Mouse (Mus musculus) neural tube, embryonic 13.5 days (tissue): ENCODE measurements at regions not wholly inside any gene's neighbourhood (a gene's known extent, or its start where the extent isn't known, plus 50 kb on each side); places are given as distances from the start of the nearest gene placed in this dataset.

Source experiments
- ATAC-seq: fragments of 200-750 bp; cut with Nextera tagmentation; 2 replicates; pipeline ENCODE4 v1.8.0; 2017; ENCODE audit warnings: low read depth, mild to moderate bottlenecking, moderate TSS enrichment, moderate library complexity
- H3K27ac ChIP-seq: fragments of 300-500 bp; sonication (generic); replicated peaks from 2 replicates; pipeline ENCODE4 v1.5.1; 2015; ENCODE audit warnings: moderate library complexity, mild to moderate bottlenecking, inconsistent platforms
- H3K27me3 ChIP-seq: fragments of 300-500 bp; sonication (generic); 2 replicates; pipeline ENCODE4 v1.6.1; 2015; ENCODE audit warnings: mild to moderate bottlenecking, inconsistent platforms
- H3K36me3 ChIP-seq: fragments of 300-500 bp; sonication (generic); 2 replicates; pipeline ENCODE4 v1.6.1; 2015; ENCODE audit warnings: mild to moderate bottlenecking, inconsistent platforms
- H3K4me1 ChIP-seq: fragments of 300-500 bp; sonication (generic); replicated peaks from 2 replicates; pipeline ENCODE4 v1.6.1; 2015; ENCODE audit warnings: inconsistent platforms
- H3K4me2 ChIP-seq: fragments of 300-500 bp; sonication (generic); 2 replicates; pipeline ENCODE4 v1.6.1; 2015; ENCODE audit warnings: inconsistent platforms, mild to moderate bottlenecking, moderate library complexity
- H3K4me3 ChIP-seq: fragments of 300-500 bp; sonication (generic); 2 replicates; pipeline ENCODE4 v1.5.1; 2015; ENCODE audit warnings: mild to moderate bottlenecking, inconsistent platforms
- H3K9ac ChIP-seq: fragments of 300-500 bp; sonication (generic); 2 replicates; pipeline ENCODE4 v1.6.1; 2015; ENCODE audit warnings: moderate library complexity, mild to moderate bottlenecking, inconsistent platforms
- H3K9me3 ChIP-seq: fragments of 300-500 bp; sonication (generic); 2 replicates; pipeline ENCODE4 v1.6.1; 2016; ENCODE audit warnings: inconsistent platforms
- WGBS: fragments of 180-500 bp; shearing (Covaris S2); methylation state at CpG from one replicate; pipeline ENCODE4 v1.1.7; 2015; 5-methylcytosine and 5-hydroxymethylcytosine counted together

DNA sequence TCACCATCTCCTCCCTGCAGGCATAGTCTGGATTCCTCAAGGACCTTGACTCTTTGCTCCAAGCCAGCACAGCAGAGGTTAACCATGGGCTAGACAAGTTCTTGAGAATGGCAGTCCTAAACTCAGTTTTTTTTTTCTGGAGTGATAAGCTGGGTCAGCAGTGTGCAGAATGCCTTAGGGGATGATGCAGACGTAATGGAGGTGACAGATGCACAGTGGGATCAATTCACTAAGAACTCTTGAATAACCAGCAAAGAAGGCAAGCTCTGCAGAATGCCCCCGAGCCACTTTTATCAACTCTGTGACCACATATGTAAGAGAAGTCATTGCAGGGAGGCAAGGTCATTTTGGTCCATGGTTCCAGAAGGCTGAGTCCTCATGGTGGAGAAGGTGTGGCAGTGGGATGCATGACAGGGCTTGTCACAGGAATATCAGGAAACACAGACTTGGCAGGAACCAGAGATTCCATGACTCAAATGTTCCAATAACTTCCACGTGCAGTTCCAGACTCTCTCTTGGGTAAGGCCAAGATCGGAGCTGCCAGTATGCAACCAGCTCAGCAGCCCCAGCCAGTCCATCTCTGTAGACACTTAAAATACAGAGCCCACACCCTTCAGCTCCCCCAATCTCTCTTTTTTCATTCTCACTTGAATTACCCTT lies 494.3 kb downstream of the Cdh26 start:
- Histone ChIP-seq H3K27ac (no peak overlapping the region), H3K4me1 (peaks cover 11% of the 10 kb centered on the region; the same call in 1 of the 2 replicates), H3K4me3 (no peak overlapping the region), H3K27me3 (no peaks in the 10 kb centered on the region), H3K9me3 (no peaks in the 10 kb centered on the region), H3K4me2 (no peak overlapping the region), H3K36me3 (no peaks in the 10 kb centered on the region), H3K9ac (no peak overlapping the region)
- 78% methylated on average over 4 of the region's 4 CpGs for WGBS
- no peak for ATAC-seq

DNA sequence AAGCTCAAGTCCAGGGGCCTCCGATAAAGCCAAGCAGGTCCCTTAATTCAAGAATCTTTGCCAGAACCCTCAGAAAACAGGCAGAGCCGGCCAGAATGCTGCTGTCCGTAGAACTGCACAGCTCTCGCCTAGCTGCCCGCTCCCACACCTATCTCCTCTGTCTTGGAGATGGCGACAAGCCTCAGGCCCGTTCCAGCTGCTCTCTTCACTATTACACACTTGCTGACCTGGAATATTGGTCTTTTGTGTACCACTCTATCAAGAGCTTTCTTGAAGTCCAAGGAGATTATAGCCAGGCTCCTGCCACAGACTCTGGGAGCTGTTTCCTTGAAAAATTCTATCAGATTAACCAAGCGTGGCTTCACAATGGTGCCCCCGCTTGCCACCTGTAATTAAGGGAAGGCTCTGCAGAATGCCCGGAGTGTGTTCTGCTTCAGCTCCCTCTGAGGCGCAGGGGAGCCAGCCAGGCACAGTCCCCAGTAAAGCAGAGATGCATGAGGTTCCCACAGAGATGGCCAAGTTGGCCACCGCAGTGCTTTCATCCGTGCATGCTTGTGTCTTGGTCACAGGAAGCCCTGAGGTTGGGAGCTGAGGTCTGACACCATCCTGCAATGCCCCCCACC lies 496.8 kb downstream of the Cdh26 start:
- ATAC-seq = no peak
- H3K27ac ChIP-seq = no peak overlapping the region
- H3K9me3 ChIP-seq = no peaks in the 10 kb centered on the region
- H3K36me3 ChIP-seq = no peaks in the 10 kb centered on the region
- H3K4me1 ChIP-seq = peaks cover 11% of the 10 kb centered on the region; the same call in 1 of the 2 replicates
- H3K27me3 ChIP-seq = no peaks in the 10 kb centered on the region
- H3K9ac ChIP-seq = no peak overlapping the region
- 79% methylated on average over 13 of the region's 13 CpGs for WGBS
- H3K4me2 ChIP-seq = no peak overlapping the region
- no peak overlapping the region for H3K4me3 ChIP-seq

DNA sequence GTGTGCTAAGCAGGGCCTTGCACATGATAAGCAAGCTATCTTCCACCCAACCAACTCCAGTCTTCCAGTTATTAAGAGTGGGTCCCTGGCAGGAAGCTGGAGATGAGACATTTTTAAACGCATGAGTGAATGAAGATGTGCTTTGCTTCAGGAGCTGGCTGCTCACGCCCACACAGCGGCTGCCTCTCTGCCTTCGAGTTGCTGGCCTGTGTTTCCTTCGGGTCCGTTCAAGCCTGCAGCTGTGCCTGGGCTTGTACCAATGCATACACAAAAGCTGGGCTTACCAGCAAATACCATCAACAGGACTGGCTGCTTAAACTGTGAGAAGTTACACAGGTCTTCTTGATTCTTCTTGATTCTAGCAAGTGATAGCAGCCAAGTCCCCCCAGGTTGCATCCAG lies 498.7 kb downstream of the Cdh26 start:
- no peaks in the 10 kb centered on the region for H3K9me3 ChIP-seq
- H3K4me2 ChIP-seq = no peak overlapping the region
- no peak overlapping the region for H3K27ac ChIP-seq
- peaks cover 7% of the 10 kb centered on the region; the same call in 1 of the 2 replicates for H3K4me1 ChIP-seq
- H3K4me3 ChIP-seq = no peak overlapping the region
- H3K36me3 ChIP-seq = no peaks in the 10 kb centered on the region
- H3K9ac ChIP-seq = no peak overlapping the region
- ATAC-seq = no peak
- no peaks in the 10 kb centered on the region for H3K27me3 ChIP-seq
- 76% methylated on average over 6 of the region's 6 CpGs for WGBS

DNA sequence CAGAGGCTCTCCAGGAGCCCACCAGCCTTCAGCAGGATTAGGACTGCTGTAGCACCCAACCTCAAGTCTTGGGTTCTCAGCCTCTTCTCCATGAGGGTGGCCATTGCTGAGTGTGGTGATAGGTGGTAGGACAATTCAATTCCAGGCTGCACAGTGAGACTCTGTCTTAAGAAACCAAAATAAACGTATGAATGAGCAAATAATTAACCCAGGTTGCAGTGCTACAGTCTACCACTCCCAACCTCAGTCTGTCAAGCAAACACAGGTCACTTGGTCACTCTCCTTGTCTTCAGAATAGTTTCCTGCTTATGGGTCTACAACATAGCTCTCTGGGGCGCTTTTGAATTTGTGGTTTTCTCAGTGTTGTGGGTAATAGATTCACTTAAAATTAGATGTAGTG lies 499.8 kb downstream of the Cdh26 start:
- WGBS = 69% methylated on average over 2 of the region's 2 CpGs
- Histone ChIP-seq H3K4me3 (no peak overlapping the region), H3K4me1 (peaks cover 7% of the 10 kb centered on the region; the same call in 1 of the 2 replicates), H3K4me2 (no peak overlapping the region), H3K9ac (no peak overlapping the region), H3K27me3 (no peaks in the 10 kb centered on the region), H3K36me3 (no peaks in the 10 kb centered on the region), H3K9me3 (no peaks in the 10 kb centered on the region), H3K27ac (no peak overlapping the region)
- ATAC-seq = no peak

- no peak for ATAC-seq
- peaks cover 23% of the 10 kb centered on the region for H3K4me1 ChIP-seq
- no peak overlapping the region for H3K4me2 ChIP-seq
- no peaks in the 10 kb centered on the region for H3K27me3 ChIP-seq
- no peak overlapping the region for H3K9ac ChIP-seq
- no peak overlapping the region for H3K4me3 ChIP-seq
- no peak overlapping the region for H3K27ac ChIP-seq
- H3K36me3 ChIP-seq = no peaks in the 10 kb centered on the region
- no peaks in the 10 kb centered on the region for H3K9me3 ChIP-seq
- WGBS = 66% methylated on average over 6 of the region's 6 CpGs
These were observed 493.8 kb upstream of the Cdh4 start for GRCm38 (mm10) chr2:178948471-178948870.

GRCm38 (mm10) chr2:178949103-178949502 lies 493.1 kb upstream of the Cdh4 start:
- Histone ChIP-seq H3K4me2 (no peak overlapping the region), H3K4me1 (peaks cover 23% of the 10 kb centered on the region), H3K27ac (no peak overlapping the region), H3K9me3 (no peaks in the 10 kb centered on the region), H3K36me3 (no peaks in the 10 kb centered on the region), H3K4me3 (no peak overlapping the region), H3K9ac (no peak overlapping the region), H3K27me3 (no peaks in the 10 kb centered on the region)
- ATAC-seq = no peak
- WGBS = 22% methylated on average over 4 of the region's 4 CpGs

GRCm38 (mm10) chr2:178950304-178950703 lies 491.9 kb upstream of the Cdh4 start:
- Histone ChIP-seq H3K4me3 (no peak overlapping the region), H3K27me3 (no peaks in the 10 kb centered on the region), H3K36me3 (no peaks in the 10 kb centered on the region), H3K4me2 (no peak overlapping the region), H3K9ac (no peak overlapping the region), H3K9me3 (no peaks in the 10 kb centered on the region), H3K4me1 (peaks cover 23% of the 10 kb centered on the region), H3K27ac (no peak overlapping the region)
- WGBS = 41% methylated on average over 1 of the region's 1 CpGs
- no peak for ATAC-seq

GRCm38 (mm10) chr2:178954420-178955067 lies 487.7 kb upstream of the Cdh4 start:
- Histone ChIP-seq H3K27ac (no peak overlapping the region), H3K36me3 (no peaks in the 10 kb centered on the region), H3K9me3 (no peaks in the 10 kb centered on the region), H3K4me2 (no peak overlapping the region), H3K4me3 (no peak overlapping the region), H3K27me3 (no peaks in the 10 kb centered on the region), H3K9ac (no peak overlapping the region), H3K4me1 (no peaks in the 10 kb centered on the region; the same call in 1 of the 2 replicates)
- 59% methylated on average over 2 of the region's 2 CpGs for WGBS
- no peak for ATAC-seq

DNA sequence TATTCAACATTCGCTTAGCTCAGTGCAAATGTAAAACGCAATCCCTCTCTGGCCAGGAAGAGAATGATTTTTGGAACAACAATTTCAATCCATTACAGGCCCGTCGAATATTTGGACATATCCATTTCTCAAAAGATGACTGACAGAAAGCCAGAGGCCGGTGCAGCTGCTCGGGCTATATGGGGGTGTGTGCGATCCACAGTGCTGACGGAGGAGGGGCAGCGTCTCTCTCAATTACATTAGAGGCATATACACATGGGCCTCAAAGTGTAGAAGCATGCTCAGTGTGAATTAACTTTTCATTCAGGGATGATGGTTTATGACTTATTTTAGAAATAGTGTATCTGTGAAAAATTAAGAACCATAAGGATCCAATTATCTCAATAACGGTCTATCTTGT lies 483.4 kb upstream of the Cdh4 start:
- H3K27me3 ChIP-seq = no peaks in the 10 kb centered on the region
- no peak overlapping the region for H3K27ac ChIP-seq
- ATAC-seq = no peak
- no peak overlapping the region for H3K9ac ChIP-seq
- no peak overlapping the region for H3K4me2 ChIP-seq
- H3K4me1 ChIP-seq = no peaks in the 10 kb centered on the region; the same call in 1 of the 2 replicates
- WGBS = 83% methylated on average over 10 of the region's 10 CpGs
- H3K9me3 ChIP-seq = no peaks in the 10 kb centered on the region
- H3K4me3 ChIP-seq = no peak overlapping the region
- no peaks in the 10 kb centered on the region for H3K36me3 ChIP-seq

- no peaks in the 10 kb centered on the region; the same call in 1 of the 2 replicates for H3K4me1 ChIP-seq
- no peaks in the 10 kb centered on the region for H3K9me3 ChIP-seq
- no peaks in the 10 kb centered on the region for H3K36me3 ChIP-seq
- H3K4me2 ChIP-seq = no peak overlapping the region
- no peak overlapping the region for H3K27ac ChIP-seq
- no peak overlapping the region for H3K4me3 ChIP-seq
- WGBS = 69% methylated on average over 6 of the region's 6 CpGs
- no peak for ATAC-seq
- H3K9ac ChIP-seq = no peak overlapping the region
- H3K27me3 ChIP-seq = no peaks in the 10 kb centered on the region
These were observed 482.6 kb upstream of the Cdh4 start for GRCm38 (mm10) chr2:178959603-178960002.

- Histone ChIP-seq H3K9me3 (no peaks in the 10 kb centered on the region), H3K27me3 (no peaks in the 10 kb centered on the region), H3K27ac (no peak overlapping the region), H3K4me2 (no peak overlapping the region), H3K9ac (no peak overlapping the region), H3K36me3 (no peaks in the 10 kb centered on the region), H3K4me3 (no peak overlapping the region), H3K4me1 (peaks cover 7% of the 10 kb centered on the region; the same call in 1 of the 2 replicates)
- WGBS = 62% methylated on average over 11 of the region's 11 CpGs
- ATAC-seq = no peak
These were observed 474.5 kb upstream of the Cdh4 start for GRCm38 (mm10) chr2:178967584-178968365.

- no peak overlapping the region for H3K4me3 ChIP-seq
- peaks cover 7% of the 10 kb centered on the region; the same call in 1 of the 2 replicates for H3K4me1 ChIP-seq
- no peak overlapping the region for H3K27ac ChIP-seq
- no peaks in the 10 kb centered on the region for H3K27me3 ChIP-seq
- WGBS = 76% methylated on average over 10 of the region's 10 CpGs
- H3K9ac ChIP-seq = no peak overlapping the region
- no peaks in the 10 kb centered on the region for H3K36me3 ChIP-seq
- no peak for ATAC-seq
- no peak overlapping the region for H3K4me2 ChIP-seq
- H3K9me3 ChIP-seq = no peaks in the 10 kb centered on the region
These were observed 472.5 kb upstream of the Cdh4 start for GRCm38 (mm10) chr2:178969732-178970131.
